Mouse (Mus musculus) neural tube, embryonic 13.5 days (tissue): ENCODE results near the gene Psmb10. TPM values are rescaled to one million over a fixed set of nuclear protein-coding genes. Genes with fewer than 3 reads are reported as not detected.
A peak's percentile ranks its signal among the peaks of the same experiment; 100 is the strongest.

Experiments used
- ATAC-seq: fragments of 200-750 bp; cut with Nextera tagmentation; 2 replicates; pipeline ENCODE4 v1.8.0; 2017; ENCODE audit warnings: low read depth, mild to moderate bottlenecking, moderate TSS enrichment, moderate library complexity
- H3K27ac ChIP-seq: fragments of 300-500 bp; sonication (generic); replicated peaks from 2 replicates; pipeline ENCODE4 v1.5.1; 2015; ENCODE audit warnings: moderate library complexity, mild to moderate bottlenecking, inconsistent platforms
- H3K27me3 ChIP-seq: fragments of 300-500 bp; sonication (generic); 2 replicates; pipeline ENCODE4 v1.6.1; 2015; ENCODE audit warnings: mild to moderate bottlenecking, inconsistent platforms
- H3K36me3 ChIP-seq: fragments of 300-500 bp; sonication (generic); 2 replicates; pipeline ENCODE4 v1.6.1; 2015; ENCODE audit warnings: mild to moderate bottlenecking, inconsistent platforms
- H3K4me1 ChIP-seq: fragments of 300-500 bp; sonication (generic); replicated peaks from 2 replicates; pipeline ENCODE4 v1.6.1; 2015; ENCODE audit warnings: inconsistent platforms
- H3K4me2 ChIP-seq: fragments of 300-500 bp; sonication (generic); 2 replicates; pipeline ENCODE4 v1.6.1; 2015; ENCODE audit warnings: inconsistent platforms, mild to moderate bottlenecking, moderate library complexity
- H3K4me3 ChIP-seq: fragments of 300-500 bp; sonication (generic); 2 replicates; pipeline ENCODE4 v1.5.1; 2015; ENCODE audit warnings: mild to moderate bottlenecking, inconsistent platforms
- H3K9ac ChIP-seq: fragments of 300-500 bp; sonication (generic); 2 replicates; pipeline ENCODE4 v1.6.1; 2015; ENCODE audit warnings: moderate library complexity, mild to moderate bottlenecking, inconsistent platforms
- H3K9me3 ChIP-seq: fragments of 300-500 bp; sonication (generic); 2 replicates; pipeline ENCODE4 v1.6.1; 2016; ENCODE audit warnings: inconsistent platforms
- WGBS: fragments of 180-500 bp; shearing (Covaris S2); methylation state at CpG from one replicate; pipeline ENCODE4 v1.1.7; 2015; 5-methylcytosine and 5-hydroxymethylcytosine counted together
- microRNA-seq: library from miRNA; unstranded; fragments of <30 nt; microRNA quantifications from one replicate; pipeline ENCODE4, GENCODE M21; 2016
- polyA plus RNA-seq: library from polyadenylated mRNA; unstranded; fragments of >200 nt; fragmentation: Nextera tagmentation; extraction: Ambion mirVana; gene quantifications from 2 replicates; pipeline ENCODE4 v1.2.1, GENCODE M21; 2015

Psmb10 gene
- polyA plus RNA-seq, 1 experiment from 2014 or later = 43.1 TPM

GRCm38 (mm10) chr8:105893339-105893738, 44.9 kb downstream of the Psmb10 start, which contains the start of gene Nrn1l:
Nrn1l (plus strand) TSS chr8:105893567.
- H3K4me1 ChIP-seq = peaks cover 9% of the 10 kb centered on the region
- H3K4me2 ChIP-seq = peak within 1 kb of the TSS; percentile 35
- H3K9ac ChIP-seq = peak within 1 kb of the TSS; percentile 58
- no peaks in the 10 kb centered on the region for H3K27me3 ChIP-seq
- peaks cover 62% of the 10 kb centered on the region for H3K36me3 ChIP-seq
- peak within 1 kb of the TSS; percentile 65 for H3K27ac ChIP-seq
- WGBS = 3% methylated on average over 11 of the region's 11 CpGs
- H3K4me3 ChIP-seq = 0 out of 2 replicates have a peak within 1 kb of the TSS, but pooled peaks have one; percentile 3
- peak; percentile 91 for ATAC-seq
- no peaks in the 10 kb centered on the region for H3K9me3 ChIP-seq

DNA sequence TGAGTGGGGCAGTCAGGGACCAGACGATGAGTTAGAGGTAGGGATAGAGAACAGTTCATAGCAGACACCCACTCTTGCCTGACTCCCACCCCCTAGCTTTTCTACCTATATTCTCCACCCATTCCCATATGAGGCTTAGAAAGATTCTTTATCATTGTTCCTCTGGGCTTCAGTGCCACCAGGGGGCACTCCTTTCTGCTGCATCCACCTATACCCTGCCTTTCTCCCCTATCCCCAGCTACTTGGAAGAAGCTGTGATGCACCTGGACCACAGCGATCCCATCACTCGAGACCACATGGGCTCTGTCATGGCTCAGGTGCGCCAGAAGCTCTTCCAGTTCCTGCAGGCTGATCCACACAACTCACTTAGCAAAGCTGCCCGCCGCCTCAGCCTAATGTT, 45.8 kb downstream of the Psmb10 start:
- Histone ChIP-seq H3K9ac (no peak overlapping the region), H3K27ac (peak overlapping the region; percentile 38; the same call in 1 of the 2 replicates), H3K4me3 (no peak overlapping the region), H3K27me3 (no peaks in the 10 kb centered on the region), H3K4me2 (no peak overlapping the region), H3K36me3 (peaks cover 72% of the 10 kb centered on the region), H3K9me3 (no peaks in the 10 kb centered on the region), H3K4me1 (peaks cover 9% of the 10 kb centered on the region)
- 0 out of 2 replicates have a peak, but pooled peaks have one; percentile 4 for ATAC-seq
- 91% methylated on average over 6 of the region's 6 CpGs for WGBS

- Histone ChIP-seq H3K27ac (no peak overlapping the region), H3K4me1 (peaks cover 9% of the 10 kb centered on the region), H3K4me2 (no peak overlapping the region), H3K9ac (no peak overlapping the region), H3K9me3 (no peaks in the 10 kb centered on the region), H3K4me3 (no peak overlapping the region), H3K36me3 (peaks cover 87% of the 10 kb centered on the region), H3K27me3 (no peaks in the 10 kb centered on the region)
- WGBS = 76% methylated on average over 6 of the region's 6 CpGs
- no peak for ATAC-seq
Measured at GRCm38 (mm10) chr8:105890870-105891269, 47.4 kb downstream of the Psmb10 start.

DNA sequence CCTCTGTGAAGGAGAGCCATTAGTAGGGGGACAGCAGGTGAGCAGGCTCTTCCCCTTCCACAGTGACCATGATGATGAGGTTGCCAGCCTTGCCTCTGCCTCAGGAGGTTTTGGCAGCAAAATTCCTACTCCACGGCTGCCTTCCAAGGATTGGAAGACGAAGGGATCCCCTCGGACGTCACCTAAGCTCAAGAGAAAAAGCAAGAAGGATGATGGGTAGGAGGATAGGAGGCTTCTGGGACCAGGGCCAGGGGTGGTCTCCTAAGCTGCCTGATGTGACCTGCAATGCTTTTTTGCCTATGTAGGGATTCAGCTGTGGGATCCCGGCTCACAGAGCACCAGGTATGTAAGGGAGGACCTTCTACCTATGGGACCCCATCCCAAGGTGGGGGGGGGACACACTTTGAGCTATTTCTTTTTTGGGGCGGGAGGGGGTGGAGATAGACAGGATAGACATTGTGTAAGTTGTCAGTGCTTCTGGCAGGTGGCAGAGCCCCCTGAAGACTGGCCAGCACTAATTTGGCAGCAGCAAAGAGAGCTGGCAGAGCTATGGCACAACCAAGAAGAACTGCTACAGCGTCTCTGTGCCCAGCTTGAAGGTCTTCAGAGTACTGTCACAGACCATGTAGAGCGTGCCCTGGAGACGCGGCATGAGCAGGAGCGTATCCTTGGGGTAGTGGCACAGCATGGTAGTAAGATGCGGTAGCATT, 48.3 kb downstream of the Psmb10 start:
- H3K9me3 ChIP-seq = no peaks in the 10 kb centered on the region
- WGBS = 92% methylated on average over 12 of the region's 12 CpGs
- H3K4me3 ChIP-seq = no peak overlapping the region
- H3K4me1 ChIP-seq = peaks cover 9% of the 10 kb centered on the region
- H3K4me2 ChIP-seq = no peak overlapping the region
- ATAC-seq = no peak
- peaks cover 90% of the 10 kb centered on the region for H3K36me3 ChIP-seq
- no peaks in the 10 kb centered on the region for H3K27me3 ChIP-seq
- H3K27ac ChIP-seq = no peak overlapping the region
- H3K9ac ChIP-seq = no peak overlapping the region

Small RNA genes lying within 50 kb of the gene (microRNA-seq; reads per million reads assigned to microRNA genes)
- not detected for gene Mir7074

Other genes with a start within 250 kb of the Psmb10 start
- 77.1 and 87.1 TPM in 2 replicates for gene Acd, start 237.3 kb downstream of the Psmb10 start, polyA plus RNA-seq
- 47.7 and 48.0 TPM in 2 replicates for gene Pard6a, start 237.3 kb downstream of the Psmb10 start, polyA plus RNA-seq
- not detected in 2 replicates for gene 4933405L10Rik, start 230.8 kb downstream of the Psmb10 start, polyA plus RNA-seq
- gene Enkd1, start 230.2 kb downstream of the Psmb10 start, polyA plus RNA-seq = 10.3 and 11.2 TPM in 2 replicates
- 66.7 and 72.4 TPM in 2 replicates for gene Gfod2, start 179.8 kb downstream of the Psmb10 start, polyA plus RNA-seq
- gene Ranbp10, start 111.1 kb downstream of the Psmb10 start, polyA plus RNA-seq = 11.6 and 13.0 TPM in 2 replicates
- 0.46 and 0.54 TPM in 2 replicates for gene Tsnaxip1, start 110.7 kb downstream of the Psmb10 start, polyA plus RNA-seq
- gene Cenpt, start 85.2 kb downstream of the Psmb10 start, polyA plus RNA-seq = 52.7 and 63.8 TPM in 2 replicates
- gene Thap11, start 83.3 kb downstream of the Psmb10 start, polyA plus RNA-seq = 61.4 and 64.1 TPM in 2 replicates
- 198 and 201 TPM in 2 replicates for gene Nutf2, start 77.9 kb downstream of the Psmb10 start, polyA plus RNA-seq
- 43.9 and 48.6 TPM in 2 replicates for gene Edc4, start 57.6 kb downstream of the Psmb10 start, polyA plus RNA-seq
- 0.46 and 0.54 TPM in 2 replicates for gene Nrn1l, start 44.9 kb downstream of the Psmb10 start, polyA plus RNA-seq
- gene Pskh1, start 38.0 kb downstream of the Psmb10 start, polyA plus RNA-seq = 14.2 and 14.3 TPM in 2 replicates
- gene Ctrl, start 4.6 kb downstream of the Psmb10 start, polyA plus RNA-seq = 3.1 and 3.6 TPM in 2 replicates
- 0.59 and 0.71 TPM in 2 replicates for gene Lcat, start 4.9 kb upstream of the Psmb10 start, polyA plus RNA-seq
- gene Slc12a4, start 27.7 kb upstream of the Psmb10 start, polyA plus RNA-seq = 8.7 and 11.0 TPM in 2 replicates
- gene Dpep3, start 41.0 kb upstream of the Psmb10 start, polyA plus RNA-seq = not detected in 2 replicates
- 21.5 and 23.1 TPM in 2 replicates for gene Dus2, start 52.9 kb upstream of the Psmb10 start, polyA plus RNA-seq
- 0.24 TPM in 1 of 2 replicates, not detected in the other for gene Dpep2nb, start 67.5 kb upstream of the Psmb10 start, polyA plus RNA-seq
- 20.7 and 22.2 TPM in 2 replicates for gene Ddx28, start 73.4 kb upstream of the Psmb10 start, polyA plus RNA-seq
- gene Nfatc3, start 120.4 kb upstream of the Psmb10 start, polyA plus RNA-seq = 4.1 and 4.2 TPM in 2 replicates
- 0.34 and 1.3 TPM in 2 replicates for gene Esrp2, start 198.5 kb upstream of the Psmb10 start, polyA plus RNA-seq
- gene Pla2g15, start 212.0 kb upstream of the Psmb10 start, polyA plus RNA-seq = 18.1 and 18.8 TPM in 2 replicates
- 67.3 and 72.5 TPM in 2 replicates for gene Slc7a6, start 230.4 kb upstream of the Psmb10 start, polyA plus RNA-seq